Mouse (Mus musculus): ENCODE data around the gene Milr1.
A peak's percentile ranks its signal among the peaks of the same experiment; 100 is the strongest.
"Not testable (repeated sequence)": the region's sequence is repeated elsewhere in the genome, so short reads cannot be mapped to it uniquely, and the experiment has no call there.

Milr1 gene

GRCm38 (mm10) chr11:106777395-106777794 is 26.4 kb downstream of the Milr1 start:
- DNase-seq (ENCODE audit: low spot score) = no peak

GRCm38 (mm10) chr11:106778132-106778531 is 27.1 kb downstream of the Milr1 start:
- no peak for DNase-seq (ENCODE audit: low spot score)

GRCm38 (mm10) chr11:106778589-106779387 is 27.8 kb downstream of the Milr1 start:
- DNase-seq (ENCODE audit: low spot score) = no peak

GRCm38 (mm10) chr11:106779388-106780088 is 28.5 kb downstream of the Milr1 start, which contains the start of gene Polg2:
TSS of gene Polg2 (minus strand) at chr11:106779537.
- peak; percentile 91 for DNase-seq (ENCODE audit: low spot score)

- DNase-seq (ENCODE audit: low spot score) = no peak
Observed at GRCm38 (mm10) chr11:106780089-106780425, 29.0 kb downstream of the Milr1 start.

GRCm38 (mm10) chr11:106780590-106781220 is 29.7 kb downstream of the Milr1 start:
- DNase-seq (ENCODE audit: low spot score) = no peak

GRCm38 (mm10) chr11:106782271-106782670 is 31.2 kb downstream of the Milr1 start:
- not testable (repeated sequence) for DNase-seq (ENCODE audit: low spot score)

- DNase-seq (ENCODE audit: low spot score) = no peak
Observed at GRCm38 (mm10) chr11:106782841-106783764, 32.1 kb downstream of the Milr1 start.

GRCm38 (mm10) chr11:106784476-106784875 is 33.5 kb downstream of the Milr1 start:
- DNase-seq (ENCODE audit: low spot score) = no peak

- DNase-seq (ENCODE audit: low spot score) = no peak
Observed at GRCm38 (mm10) chr11:106785043-106785442, 34.0 kb downstream of the Milr1 start.

GRCm38 (mm10) chr11:106787131-106788025 is 36.4 kb downstream of the Milr1 start:
- peak; percentile 94 for DNase-seq (ENCODE audit: low spot score)

GRCm38 (mm10) chr11:106788026-106788774 is 37.2 kb downstream of the Milr1 start:
- DNase-seq (ENCODE audit: low spot score) = peak; percentile 100

GRCm38 (mm10) chr11:106788775-106789459 is 37.9 kb downstream of the Milr1 start, which contains the start of the genes Ddx5 and Cep95:
TSS of gene Ddx5 (minus strand) at chr11:106789185.
TSS of gene Cep95 (plus strand) at chr11:106789252.
- DNase-seq (ENCODE audit: low spot score) = peak; percentile 99

- no peak for DNase-seq (ENCODE audit: low spot score)
Observed at GRCm38 (mm10) chr11:106789649-106790048, 38.6 kb downstream of the Milr1 start.

- no peak for DNase-seq (ENCODE audit: low spot score)
Observed at GRCm38 (mm10) chr11:106793846-106794245, 42.8 kb downstream of the Milr1 start.

- no peak for DNase-seq (ENCODE audit: low spot score)
Observed at GRCm38 (mm10) chr11:106795679-106796078, 44.7 kb downstream of the Milr1 start.

GRCm38 (mm10) chr11:106802069-106802627 is 51.1 kb downstream of the Milr1 start:
- no peak for DNase-seq (ENCODE audit: low spot score)

GRCm38 (mm10) chr11:106807442-106807841 is 56.4 kb downstream of the Milr1 start:
- not testable (repeated sequence) for DNase-seq (ENCODE audit: low spot score)

Data from testis, postnatal 10 days (tissue).